Mouse (Mus musculus) brain, embryonic 14.5 days (tissue): ENCODE results near the gene Zdhhc11.

Experiments
- CTCF ChIP-seq: fragments of 200-500 bp; IDR thresholded peaks from 2 replicates; pipeline ENCODE4 v1.5.1; 2012; ENCODE audit warnings: inconsistent platforms, mild to moderate bottlenecking, moderate library complexity, borderline replicate concordance; ENCODE audit not compliant: insufficient read depth, insufficient read length; ENCODE audit errors: extremely low read depth
- POLR2A ChIP-seq: fragments of 200-500 bp; IDR thresholded peaks from 2 replicates; pipeline ENCODE4 v1.6.1; 2012; ENCODE audit warnings: mild to moderate bottlenecking, inconsistent platforms, borderline replicate concordance; ENCODE audit not compliant: poor library complexity, insufficient read depth, insufficient read length, severe bottlenecking; ENCODE audit errors: extremely low read depth

DNA sequence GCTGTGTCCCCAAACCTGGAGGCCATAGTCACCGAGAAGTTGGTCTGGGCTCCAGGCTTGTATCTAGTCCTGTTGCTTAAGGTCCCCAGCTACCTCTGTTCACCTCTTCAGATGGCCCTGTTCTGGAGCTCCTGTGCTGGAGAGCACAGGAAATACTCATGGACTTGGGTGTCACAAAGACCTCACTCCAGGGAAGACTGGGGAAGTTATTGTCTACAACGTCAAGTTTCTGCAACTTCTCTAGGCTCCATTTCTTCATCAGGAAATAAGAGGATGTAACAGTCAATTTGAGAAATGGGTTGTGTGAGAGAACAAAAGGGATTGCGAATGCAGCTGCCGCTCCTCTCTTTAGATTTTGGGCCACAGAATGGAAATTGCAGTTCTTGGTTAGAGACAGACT lies 32.8 kb downstream of the Zdhhc11 start:
- TF ChIP-seq POLR2A (no peak), CTCF (no peak)
